Mouse (Mus musculus) G1E (cell line): ENCODE data around the gene Myh10. TPM values are rescaled to one million over a fixed set of nuclear protein-coding genes. Genes with fewer than 3 reads are reported as not detected.

Experiments
- ATAC-seq: 2 replicates; pipeline ENCODE4 v1.8.0; 2016; ENCODE audit warnings: mild to moderate bottlenecking; ENCODE audit not compliant: insufficient number of reproducible peaks, poor library complexity, low FRiP score, severe bottlenecking; ENCODE audit errors: extremely low read depth
- DNase-seq: peaks from one replicate; pipeline ENCODE4 v3.0.0; 2012; ENCODE audit warnings: low spot score
- H3K27me3 ChIP-seq: 2 replicates; pipeline ENCODE4 v1.6.1; 2012; ENCODE audit warnings: mild to moderate bottlenecking, low read length, inconsistent platforms; ENCODE audit not compliant: insufficient read depth
- H3K36me3 ChIP-seq: replicated peaks from 2 replicates; pipeline ENCODE3; 2012; ENCODE audit warnings: mild to moderate bottlenecking, inconsistent platforms
- H3K4me1 ChIP-seq: 2 replicates; pipeline ENCODE4 v1.6.1; 2012; ENCODE audit warnings: low read depth, low read length, inconsistent platforms, mixed read lengths; ENCODE audit not compliant: insufficient read depth
- H3K4me3 ChIP-seq: 2 replicates; pipeline ENCODE4 v1.5.1; 2012; ENCODE audit warnings: low read depth, mild to moderate bottlenecking, inconsistent platforms, low read length, moderate library complexity, mixed read lengths
- H3K9me3 ChIP-seq: replicated peaks from 2 replicates; pipeline ENCODE4 v1.6.1; 2012; ENCODE audit warnings: inconsistent platforms
- CTCF ChIP-seq: IDR thresholded peaks from 2 replicates; pipeline ENCODE4 v1.5.1; 2012; ENCODE audit warnings: low read depth, low read length, inconsistent platforms, mixed read lengths
- GATA1 ChIP-seq: IDR thresholded peaks from 2 replicates; pipeline ENCODE4 v1.6.1; 2012; ENCODE audit warnings: borderline replicate concordance, low read length, inconsistent platforms, mixed read lengths
- GATA2 ChIP-seq: IDR thresholded peaks from 2 replicates; pipeline ENCODE4 v1.6.1; 2012; ENCODE audit warnings: low read depth, low read length, inconsistent platforms, borderline replicate concordance
- POLR2AphosphoS5 ChIP-seq: IDR thresholded peaks from 2 replicates; pipeline ENCODE4 v1.6.1; 2012; ENCODE audit warnings: low read depth, low read length, inconsistent platforms; ENCODE audit not compliant: insufficient replicate concordance
- TAL1 ChIP-seq: conservative IDR thresholded peaks from 2 replicates; pipeline ENCODE4 v1.6.1; 2012; ENCODE audit warnings: low read depth, low read length, inconsistent platforms, mixed read lengths
- polyA plus RNA-seq: library from polyadenylated mRNA; stranded (reverse); fragments of >175 nt; gene quantifications from 2 replicates; pipeline ENCODE4 v1.2.3, GENCODE M21; 2012
- total RNA-seq, 2 experiments: library from RNA; stranded (forward) in 1 of 2; stranded (reverse) in 1 of 2; fragments of 200-1000 nt in 1 of 2; fragments of >200 nt in 1 of 2; fragmentation: Nextera tagmentation in 1 of 2; gene quantifications; 2 replicates each; pipeline ENCODE4 v1.2.3; 2014 to 2017

Myh10 gene
- total and polyA plus RNA-seq, 3 experiments: 0.03 to 4.9 (median 0.49) TPM

DNA sequence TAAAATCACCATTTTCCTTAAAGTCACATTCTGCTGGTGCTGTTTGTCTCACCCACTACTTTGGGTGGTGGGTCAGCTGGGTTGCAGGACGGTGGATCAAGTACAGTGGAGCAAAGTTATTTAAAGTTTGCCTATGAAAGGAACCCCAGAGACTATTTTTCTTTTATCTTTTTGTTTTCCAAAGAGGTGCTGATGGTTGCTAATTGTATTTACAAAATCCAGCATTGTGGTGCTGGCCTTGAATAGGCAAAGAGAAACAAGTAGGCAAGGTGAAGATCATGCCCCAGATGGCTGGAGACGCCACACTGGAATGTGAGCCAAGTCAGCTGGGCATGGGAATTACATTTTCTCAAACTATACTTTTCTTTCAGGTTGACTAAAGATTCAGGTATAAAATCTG is 51.3 kb downstream of the Myh10 start:
- Histone ChIP-seq H3K27me3 (peaks cover 3% of the 10 kb centered on the region), H3K9me3 (no peaks in the 10 kb centered on the region), H3K4me1 (no peaks in the 10 kb centered on the region), H3K4me3 (no peak overlapping the region), H3K36me3 (no peaks in the 10 kb centered on the region)
- DNase-seq (no peak), ATAC-seq (no peak)
- no peak for TF ChIP-seq CTCF
- no peak for TF ChIP-seq GATA2
- no peak for TF ChIP-seq POLR2AphosphoS5
- no peak for TF ChIP-seq TAL1
- TF ChIP-seq GATA1: no peak

DNA sequence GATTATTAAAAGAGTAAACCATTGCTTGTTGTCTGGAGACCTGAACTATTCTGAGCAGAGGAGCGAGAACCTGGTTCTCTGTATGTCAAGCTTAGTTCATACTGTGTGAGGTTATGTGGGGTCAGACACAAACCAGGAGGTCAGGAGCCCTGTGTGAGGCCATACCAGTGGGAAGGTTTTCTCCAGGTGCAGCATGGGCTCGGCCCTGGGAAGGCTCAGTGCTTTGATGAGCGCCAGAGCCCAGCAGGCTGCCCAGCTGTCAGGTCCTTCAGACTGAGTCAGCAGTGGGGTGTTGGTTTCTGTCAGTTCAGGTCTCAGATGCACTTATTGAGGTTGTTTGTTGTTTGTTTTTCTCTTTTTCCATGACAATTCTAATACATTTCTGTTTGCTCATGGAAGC is 52.8 kb downstream of the Myh10 start:
- Histone ChIP-seq H3K9me3 (no peaks in the 10 kb centered on the region), H3K4me3 (no peak overlapping the region), H3K4me1 (no peaks in the 10 kb centered on the region), H3K36me3 (no peaks in the 10 kb centered on the region), H3K27me3 (peaks cover 3% of the 10 kb centered on the region)
- DNase-seq (no peak), ATAC-seq (no peak)
- no peak for TF ChIP-seq CTCF
- no peak for TF ChIP-seq GATA1
- TF ChIP-seq GATA2: no peak
- no peak for TF ChIP-seq POLR2AphosphoS5
- TF ChIP-seq TAL1: no peak

DNA sequence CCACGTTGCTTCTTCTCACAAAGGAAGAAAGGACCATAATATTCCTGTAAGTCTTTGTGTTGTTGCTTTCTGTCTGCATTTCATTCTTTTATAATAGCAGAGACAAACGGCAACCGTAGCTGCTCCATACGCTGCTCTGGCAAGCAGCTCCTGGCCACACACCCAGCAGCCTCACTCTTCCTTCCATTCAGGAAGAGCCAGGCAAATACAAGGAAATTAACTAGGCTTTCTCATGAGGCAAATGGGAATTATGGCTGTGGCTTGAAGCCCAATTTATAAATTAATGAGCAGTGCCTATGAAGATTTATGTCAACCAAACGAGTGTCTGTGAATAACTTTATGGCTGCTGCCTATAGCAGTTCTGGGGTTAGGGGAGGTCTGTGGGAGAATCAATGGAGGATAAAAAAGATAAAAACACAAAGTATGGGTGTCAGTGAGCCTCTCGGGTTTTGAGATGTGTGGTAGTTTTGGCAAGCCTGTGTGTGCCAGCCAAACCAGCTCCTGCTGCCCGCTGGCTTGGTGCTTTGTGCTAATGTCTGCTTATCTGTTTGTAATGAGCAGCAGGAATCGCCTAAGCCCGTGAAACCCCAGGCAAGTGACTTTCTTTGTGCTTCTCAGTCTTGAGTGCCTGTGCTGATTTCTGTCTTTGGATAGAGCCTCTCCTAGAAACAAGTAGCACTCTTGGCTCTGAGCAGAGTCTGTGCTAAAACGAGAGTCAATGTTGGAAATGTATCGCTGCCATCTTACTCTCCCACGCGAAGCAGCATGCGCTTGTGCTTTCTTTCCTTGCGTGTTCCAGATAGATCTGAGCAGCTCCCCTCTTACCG is 54.2 kb downstream of the Myh10 start:
- H3K9me3 ChIP-seq: no peaks in the 10 kb centered on the region
- H3K36me3 ChIP-seq: no peaks in the 10 kb centered on the region
- H3K4me3 ChIP-seq: no peak overlapping the region
- no peaks in the 10 kb centered on the region; the same call in 1 of the 2 replicates for H3K27me3 ChIP-seq
- ATAC-seq (no peak), DNase-seq (no peak)
- no peak for TF ChIP-seq GATA1
- no peak for TF ChIP-seq CTCF
- no peak for TF ChIP-seq GATA2
- no peak for TF ChIP-seq POLR2AphosphoS5
- no peak for TF ChIP-seq TAL1
- H3K4me1 ChIP-seq: no peaks in the 10 kb centered on the region

DNA sequence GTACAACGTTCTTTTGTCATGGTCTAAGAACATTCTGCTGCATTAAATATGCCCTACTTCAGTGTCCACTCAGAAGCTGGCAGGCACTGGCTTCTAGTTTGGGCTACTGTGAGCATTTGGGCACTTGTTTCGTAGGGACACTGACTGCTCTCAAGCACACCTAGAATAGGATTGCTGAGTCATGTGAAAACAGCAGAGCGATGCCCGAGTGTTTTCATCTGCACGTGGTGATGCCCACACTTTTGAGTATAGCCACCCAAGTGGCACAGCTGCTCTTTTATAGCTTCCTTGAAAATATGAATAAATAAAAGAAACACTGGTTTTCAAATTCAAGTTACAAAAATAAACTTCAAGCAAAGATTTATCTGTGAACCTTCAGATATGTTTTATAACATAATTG is 56.8 kb downstream of the Myh10 start:
- TF ChIP-seq GATA1 (no peak), CTCF (no peak), TAL1 (no peak), GATA2 (no peak), POLR2AphosphoS5 (no peak)
- DNase-seq (no peak), ATAC-seq (no peak)
- H3K27me3 ChIP-seq: no peaks in the 10 kb centered on the region; the same call in 1 of the 2 replicates
- no peaks in the 10 kb centered on the region for H3K9me3 ChIP-seq
- no peaks in the 10 kb centered on the region for H3K36me3 ChIP-seq
- no peaks in the 10 kb centered on the region for H3K4me1 ChIP-seq
- no peak overlapping the region for H3K4me3 ChIP-seq

DNA sequence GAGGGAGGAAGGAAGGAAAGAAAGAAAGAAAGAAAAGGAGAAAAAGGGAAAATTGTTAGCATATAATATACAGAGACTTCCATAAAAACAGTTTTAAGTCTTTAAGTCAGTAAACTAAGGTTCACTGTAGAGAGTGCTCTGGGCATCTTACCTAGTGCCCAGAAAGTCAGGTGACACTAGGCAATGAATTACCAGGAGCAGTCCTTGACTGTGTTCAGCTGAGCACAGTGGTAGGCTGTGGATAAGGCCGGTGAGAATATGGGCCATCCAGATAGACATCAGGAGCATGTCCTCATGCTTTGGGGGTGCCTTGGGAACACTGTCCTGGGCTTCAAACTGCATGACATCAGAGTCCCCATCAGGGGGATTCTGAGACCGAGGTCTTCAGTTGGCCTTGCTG is 58.8 kb downstream of the Myh10 start:
- no peaks in the 10 kb centered on the region for H3K9me3 ChIP-seq
- no peak overlapping the region for H3K4me3 ChIP-seq
- no peaks in the 10 kb centered on the region for H3K36me3 ChIP-seq
- ATAC-seq (no peak), DNase-seq (no peak)
- H3K4me1 ChIP-seq: no peaks in the 10 kb centered on the region
- TF ChIP-seq GATA1 (no peak), CTCF (no peak), GATA2 (no peak), POLR2AphosphoS5 (no peak), TAL1 (no peak)
- no peaks in the 10 kb centered on the region; the same call in 1 of the 2 replicates for H3K27me3 ChIP-seq

DNA sequence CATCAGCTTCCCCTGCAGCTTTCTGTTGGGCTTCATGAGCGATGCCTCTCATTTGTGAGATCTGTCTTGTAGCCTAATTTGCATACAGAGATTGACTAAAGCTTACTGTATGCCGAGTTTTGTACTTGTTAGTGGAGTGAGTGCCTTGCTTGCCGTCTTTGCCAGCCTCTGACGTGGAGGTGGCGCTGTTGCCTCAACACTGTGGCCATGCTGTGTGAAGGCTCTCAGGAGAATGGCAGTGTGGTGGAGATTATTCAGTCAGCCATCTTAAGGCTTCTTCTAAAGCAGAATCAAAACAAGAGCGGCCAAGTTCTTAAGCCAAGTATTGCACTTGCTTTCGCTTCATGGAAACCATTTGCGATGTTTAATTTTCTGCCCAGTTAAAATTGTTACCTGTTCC is 59.6 kb downstream of the Myh10 start:
- Histone ChIP-seq H3K36me3 (no peaks in the 10 kb centered on the region), H3K4me3 (no peak overlapping the region), H3K9me3 (no peaks in the 10 kb centered on the region), H3K4me1 (no peaks in the 10 kb centered on the region), H3K27me3 (no peaks in the 10 kb centered on the region; the same call in 1 of the 2 replicates)
- ATAC-seq: no peak
- TF ChIP-seq GATA1 (no peak), TAL1 (no peak), CTCF (no peak)
- DNase-seq: no peak
